Mouse (Mus musculus): ENCODE results near the gene Pdzk1. TPM values are rescaled to one million over a fixed set of nuclear protein-coding genes. Genes with fewer than 3 reads are reported as not detected.

Pdzk1 gene
- polyA plus RNA-seq (2014; fragmentation: Nextera tagmentation; extraction: Ambion mirVana) = 0.16 TPM in 1 of 2 replicates, not detected in the other

DNA sequence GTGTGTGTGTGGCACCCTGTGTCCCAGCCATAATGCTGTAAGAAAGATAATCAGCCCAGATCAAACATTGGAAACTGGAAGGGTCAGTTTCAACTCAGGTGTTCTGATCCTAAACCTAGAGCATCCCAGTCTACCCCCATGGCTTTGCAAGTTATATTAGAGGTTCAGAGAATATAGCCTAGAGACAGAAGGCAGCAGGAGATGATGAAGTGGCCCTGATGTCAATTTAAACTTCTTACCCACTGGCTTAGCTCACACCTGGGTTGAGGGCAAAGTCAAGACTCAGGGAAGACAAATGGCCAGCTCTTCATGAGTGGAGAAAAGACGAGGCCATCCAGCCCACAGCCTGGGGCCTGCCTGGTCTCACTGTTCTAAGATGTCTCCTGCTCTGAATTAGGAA lies at the start of gene Pdzk1, which contains the start of gene Cd160:
Gene Pdzk1 (plus strand): TSS at position 301 of the 400 bp plus-strand sequence.
Gene Cd160 (minus strand): TSS at position 368 of the 400 bp plus-strand sequence.
- H3K27me3 ChIP-seq (ENCODE audit: control insufficient read depth, insufficient read depth, low read length) = no peaks in the 10 kb centered on the region
- no peak within 1 kb of the TSS for H3K4me3 ChIP-seq (replicated peaks; ENCODE audit: low read depth, low read length)
- 0 out of 2 replicates have a peak within 1 kb of the TSS, but pooled peaks have one; percentile 10 for H3K27ac ChIP-seq (replicated peaks; ENCODE audit: low read depth, low read length)
- H3K9me3 ChIP-seq (ENCODE audit: control insufficient read depth, low read length) = no peaks in the 10 kb centered on the region
- H3K4me1 ChIP-seq (ENCODE audit: control insufficient read depth, insufficient read depth, low read length) = no peaks in the 10 kb centered on the region
- no peak within 1 kb of the TSS for H3K4me2 ChIP-seq (ENCODE audit: low read length)
- H3K9ac ChIP-seq (replicated peaks; ENCODE audit: low read length) = no peak within 1 kb of the TSS
- no peaks in the 10 kb centered on the region for H3K36me3 ChIP-seq (ENCODE audit: control insufficient read depth, insufficient read depth, low read length)
- ATAC-seq (ENCODE audit: low FRiP score, low TSS enrichment) (no peak), DNase-seq (no peak)
- WGBS = 81% methylated on average over 1 of the region's 1 CpGs

DNA sequence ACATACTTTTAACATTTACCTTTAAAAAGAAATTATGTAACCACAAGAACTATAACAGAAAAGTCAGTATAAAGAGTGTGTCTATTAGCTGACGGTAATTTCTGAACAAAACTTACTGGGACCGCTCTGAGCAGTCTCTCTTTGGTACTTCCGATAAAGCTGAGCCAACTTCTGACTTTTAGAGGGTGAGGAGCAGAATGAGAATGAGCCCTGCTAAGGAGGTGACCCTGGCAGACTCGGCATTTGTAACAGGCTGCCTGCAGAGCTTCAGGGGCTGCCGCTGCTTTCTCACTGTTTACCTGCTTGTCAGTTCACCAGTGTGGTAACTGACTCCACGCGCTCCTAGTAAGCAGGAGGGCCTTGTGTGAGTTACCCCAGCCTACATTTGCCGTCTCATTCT lies 46.8 kb upstream of the Pdzk1 start:
- no peak overlapping the region for H3K27ac ChIP-seq (replicated peaks; ENCODE audit: low read depth, low read length)
- H3K4me2 ChIP-seq (ENCODE audit: low read length) = no peak overlapping the region
- H3K4me3 ChIP-seq (replicated peaks; ENCODE audit: low read depth, low read length) = no peak overlapping the region
- H3K9ac ChIP-seq (replicated peaks; ENCODE audit: low read length) = no peak overlapping the region
- no peaks in the 10 kb centered on the region for H3K27me3 ChIP-seq (ENCODE audit: control insufficient read depth, insufficient read depth, low read length)
- H3K36me3 ChIP-seq (ENCODE audit: control insufficient read depth, insufficient read depth, low read length) = peaks cover 34% of the 10 kb centered on the region
- no peak for DNase-seq
- no peaks in the 10 kb centered on the region for H3K9me3 ChIP-seq (ENCODE audit: control insufficient read depth, low read length)
- H3K4me1 ChIP-seq (ENCODE audit: control insufficient read depth, insufficient read depth, low read length) = no peaks in the 10 kb centered on the region
- no peak for ATAC-seq (ENCODE audit: low FRiP score, low TSS enrichment)
- 73% methylated on average over 8 of the region's 8 CpGs for WGBS

DNA sequence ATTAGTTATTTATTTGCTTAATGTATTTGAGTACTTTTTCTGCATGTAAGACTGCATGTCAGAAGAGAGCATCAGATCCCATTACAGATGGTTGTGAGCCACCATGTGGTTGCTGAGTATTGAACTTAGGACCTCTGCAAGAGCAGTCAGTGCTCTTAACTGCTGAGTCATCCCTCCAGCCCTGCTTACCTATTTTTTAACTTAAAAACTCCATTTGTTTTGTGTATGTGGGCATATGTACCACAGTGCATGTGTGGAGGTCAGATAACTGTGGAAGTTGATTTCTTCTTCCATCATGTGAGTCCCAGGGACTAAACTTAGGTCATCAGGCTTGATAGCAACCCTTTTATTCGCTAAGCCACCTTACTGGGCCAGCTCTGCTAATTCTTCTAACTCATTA lies 41.3 kb upstream of the Pdzk1 start:
- no peak overlapping the region for H3K4me2 ChIP-seq (ENCODE audit: low read length)
- no peaks in the 10 kb centered on the region for H3K9me3 ChIP-seq (ENCODE audit: control insufficient read depth, low read length)
- 93% methylated on average over 1 of the region's 1 CpGs for WGBS
- peaks cover 59% of the 10 kb centered on the region for H3K36me3 ChIP-seq (ENCODE audit: control insufficient read depth, insufficient read depth, low read length)
- no peaks in the 10 kb centered on the region for H3K27me3 ChIP-seq (ENCODE audit: control insufficient read depth, insufficient read depth, low read length)
- H3K4me1 ChIP-seq (ENCODE audit: control insufficient read depth, insufficient read depth, low read length) = no peaks in the 10 kb centered on the region
- no peak overlapping the region for H3K9ac ChIP-seq (replicated peaks; ENCODE audit: low read length)
- H3K27ac ChIP-seq (replicated peaks; ENCODE audit: low read depth, low read length) = no peak overlapping the region
- DNase-seq (no peak), ATAC-seq (ENCODE audit: low FRiP score, low TSS enrichment) (no peak)
- no peak overlapping the region for H3K4me3 ChIP-seq (replicated peaks; ENCODE audit: low read depth, low read length)

DNA sequence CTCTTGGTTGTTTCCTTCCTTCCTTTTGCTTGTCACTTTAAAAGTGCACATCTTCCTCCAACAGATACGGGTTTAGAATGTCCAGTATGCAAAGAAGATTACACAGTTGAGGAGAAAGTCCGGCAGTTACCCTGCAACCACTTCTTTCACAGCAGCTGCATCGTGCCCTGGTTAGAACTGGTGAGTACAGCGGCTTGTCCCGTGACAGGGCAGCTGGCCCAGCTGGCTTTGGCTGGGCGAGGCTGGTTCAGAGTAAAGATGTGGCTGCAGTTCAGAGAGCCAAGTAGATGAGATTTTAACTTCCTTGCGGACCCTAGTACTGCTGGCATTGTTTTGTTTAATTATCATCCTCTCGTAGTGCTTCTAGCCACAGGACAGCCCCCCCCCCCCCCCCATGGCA lies 40.6 kb upstream of the Pdzk1 start:
- Histone ChIP-seq H3K27ac (replicated peaks; ENCODE audit: low read depth, low read length) (no peak overlapping the region), H3K27me3 (ENCODE audit: control insufficient read depth, insufficient read depth, low read length) (no peaks in the 10 kb centered on the region), H3K4me1 (ENCODE audit: control insufficient read depth, insufficient read depth, low read length) (no peaks in the 10 kb centered on the region), H3K9ac (replicated peaks; ENCODE audit: low read length) (no peak overlapping the region), H3K4me3 (replicated peaks; ENCODE audit: low read depth, low read length) (no peak overlapping the region), H3K36me3 (ENCODE audit: control insufficient read depth, insufficient read depth, low read length) (peaks cover 59% of the 10 kb centered on the region), H3K9me3 (ENCODE audit: control insufficient read depth, low read length) (no peaks in the 10 kb centered on the region), H3K4me2 (ENCODE audit: low read length) (no peak overlapping the region)
- ATAC-seq (ENCODE audit: low FRiP score, low TSS enrichment) = no peak
- 88% methylated on average over 8 of the region's 8 CpGs for WGBS
- no peak for DNase-seq

DNA sequence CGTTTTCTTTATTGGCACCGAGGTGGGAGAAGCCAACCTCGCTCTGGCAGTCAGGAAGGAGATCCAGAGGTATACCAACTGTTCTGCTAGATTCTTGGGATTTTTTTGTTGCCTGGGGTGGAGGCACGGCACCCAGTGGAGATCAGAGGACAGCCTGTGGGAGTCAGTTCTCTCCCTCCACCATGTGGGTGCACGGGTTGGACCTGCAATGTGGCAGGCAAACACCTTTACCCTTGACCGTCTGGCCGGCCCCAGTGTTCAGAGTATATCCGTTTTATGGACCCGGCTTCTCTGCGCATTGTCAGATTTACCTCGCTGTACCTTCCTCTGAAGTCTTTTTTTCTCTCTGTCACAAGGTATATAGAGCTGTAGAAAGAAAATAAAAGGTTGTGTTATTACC lies 28.8 kb upstream of the Pdzk1 start:
- no peak overlapping the region for H3K27ac ChIP-seq (replicated peaks; ENCODE audit: low read depth, low read length)
- no peaks in the 10 kb centered on the region for H3K27me3 ChIP-seq (ENCODE audit: control insufficient read depth, insufficient read depth, low read length)
- H3K4me1 ChIP-seq (ENCODE audit: control insufficient read depth, insufficient read depth, low read length) = no peaks in the 10 kb centered on the region
- no peak overlapping the region for H3K9ac ChIP-seq (replicated peaks; ENCODE audit: low read length)
- no peak for DNase-seq
- no peak for ATAC-seq (ENCODE audit: low FRiP score, low TSS enrichment)
- no peak overlapping the region for H3K4me2 ChIP-seq (ENCODE audit: low read length)
- WGBS = 87% methylated on average over 11 of the region's 11 CpGs
- H3K4me3 ChIP-seq (replicated peaks; ENCODE audit: low read depth, low read length) = no peak overlapping the region
- H3K9me3 ChIP-seq (ENCODE audit: control insufficient read depth, low read length) = no peaks in the 10 kb centered on the region
- no peaks in the 10 kb centered on the region; the same call in 1 of the 2 replicates for H3K36me3 ChIP-seq (ENCODE audit: control insufficient read depth, insufficient read depth, low read length)

DNA sequence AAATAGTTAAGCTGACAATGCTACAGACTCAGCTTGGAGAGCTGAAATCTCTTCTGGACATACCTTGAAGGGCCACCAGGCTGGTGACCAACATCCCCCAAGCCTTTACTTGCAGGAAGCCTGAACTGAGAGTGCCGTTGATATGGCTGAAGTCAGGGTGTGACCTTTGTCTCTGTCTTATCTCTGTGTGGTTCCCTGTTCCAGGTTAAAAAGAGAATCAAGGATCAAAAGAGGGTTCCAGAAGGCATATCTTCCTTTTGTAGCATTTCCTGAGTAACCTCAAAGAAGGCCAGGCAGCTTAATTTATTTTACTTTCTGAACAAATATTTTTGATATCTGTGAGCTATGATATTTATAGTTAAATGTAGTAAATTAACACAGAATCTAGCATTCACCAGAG lies 26.9 kb upstream of the Pdzk1 start:
- Histone ChIP-seq H3K27ac (replicated peaks; ENCODE audit: low read depth, low read length) (no peak overlapping the region), H3K27me3 (ENCODE audit: control insufficient read depth, insufficient read depth, low read length) (no peaks in the 10 kb centered on the region), H3K9ac (replicated peaks; ENCODE audit: low read length) (no peak overlapping the region), H3K36me3 (ENCODE audit: control insufficient read depth, insufficient read depth, low read length) (no peaks in the 10 kb centered on the region), H3K9me3 (ENCODE audit: control insufficient read depth, low read length) (no peaks in the 10 kb centered on the region), H3K4me1 (ENCODE audit: control insufficient read depth, insufficient read depth, low read length) (no peaks in the 10 kb centered on the region), H3K4me2 (ENCODE audit: low read length) (no peak overlapping the region), H3K4me3 (replicated peaks; ENCODE audit: low read depth, low read length) (no peak overlapping the region)
- WGBS = 74% methylated on average over 1 of the region's 1 CpGs
- no peak for ATAC-seq (ENCODE audit: low FRiP score, low TSS enrichment)
- DNase-seq = no peak

DNA sequence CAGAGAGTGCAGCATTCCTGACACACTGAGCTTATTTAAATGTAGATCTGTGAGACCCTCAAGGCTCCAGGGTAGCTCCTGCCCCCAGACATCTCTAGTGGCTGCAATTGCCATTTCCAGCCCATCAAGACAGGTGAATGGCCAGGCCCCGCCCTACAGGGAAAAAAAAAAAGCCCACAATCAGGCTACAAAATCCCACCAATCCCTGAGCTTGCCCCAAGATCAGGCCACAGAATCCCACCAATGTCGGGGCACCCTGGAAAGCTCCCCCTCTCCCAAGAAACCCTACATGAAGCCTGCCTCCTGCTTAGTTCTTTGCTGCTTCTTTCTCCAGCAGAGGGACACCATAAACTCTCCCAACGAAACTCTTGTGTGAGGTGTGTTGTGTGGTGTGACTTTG lies 20.9 kb upstream of the Pdzk1 start:
- no peak overlapping the region for H3K4me3 ChIP-seq (replicated peaks; ENCODE audit: low read depth, low read length)
- WGBS = 70% methylated on average over 3 of the region's 3 CpGs
- H3K9ac ChIP-seq (replicated peaks; ENCODE audit: low read length) = no peak overlapping the region
- no peaks in the 10 kb centered on the region for H3K27me3 ChIP-seq (ENCODE audit: control insufficient read depth, insufficient read depth, low read length)
- no peak for DNase-seq
- no peaks in the 10 kb centered on the region for H3K36me3 ChIP-seq (ENCODE audit: control insufficient read depth, insufficient read depth, low read length)
- H3K4me1 ChIP-seq (ENCODE audit: control insufficient read depth, insufficient read depth, low read length) = 0 out of 2 replicates have a peak, but pooled peaks cover 3% of the 10 kb centered on the region
- no peaks in the 10 kb centered on the region for H3K9me3 ChIP-seq (ENCODE audit: control insufficient read depth, low read length)
- no peak overlapping the region for H3K4me2 ChIP-seq (ENCODE audit: low read length)
- no peak overlapping the region for H3K27ac ChIP-seq (replicated peaks; ENCODE audit: low read depth, low read length)
- ATAC-seq (ENCODE audit: low FRiP score, low TSS enrichment) = no peak

DNA sequence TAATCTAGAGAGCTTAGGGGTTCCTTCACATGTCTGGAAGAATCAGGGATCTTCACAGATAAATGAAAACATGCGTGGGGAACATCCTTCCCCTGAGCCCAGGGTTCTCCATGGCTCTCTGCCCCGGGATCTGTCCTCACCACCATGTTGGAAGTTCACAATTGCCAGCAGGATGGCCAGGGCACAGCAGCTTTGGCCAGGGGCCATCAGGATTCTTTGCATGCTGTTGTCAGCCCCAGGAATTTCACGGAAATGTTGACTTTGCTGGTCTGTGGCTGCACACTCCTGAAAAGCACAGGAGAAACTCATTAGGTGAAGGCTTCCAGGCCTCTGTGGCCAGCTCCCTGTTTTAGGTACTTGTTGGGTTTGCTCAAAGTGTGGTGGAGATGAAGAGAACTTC lies 20.4 kb upstream of the Pdzk1 start:
- Histone ChIP-seq H3K4me2 (ENCODE audit: low read length) (no peak overlapping the region), H3K4me1 (ENCODE audit: control insufficient read depth, insufficient read depth, low read length) (0 out of 2 replicates have a peak, but pooled peaks cover 3% of the 10 kb centered on the region), H3K27me3 (ENCODE audit: control insufficient read depth, insufficient read depth, low read length) (no peaks in the 10 kb centered on the region), H3K36me3 (ENCODE audit: control insufficient read depth, insufficient read depth, low read length) (no peaks in the 10 kb centered on the region), H3K27ac (replicated peaks; ENCODE audit: low read depth, low read length) (no peak overlapping the region), H3K9me3 (ENCODE audit: control insufficient read depth, low read length) (no peaks in the 10 kb centered on the region), H3K9ac (replicated peaks; ENCODE audit: low read length) (no peak overlapping the region), H3K4me3 (replicated peaks; ENCODE audit: low read depth, low read length) (no peak overlapping the region)
- ATAC-seq (ENCODE audit: low FRiP score, low TSS enrichment) (no peak), DNase-seq (no peak)
- 82% methylated on average over 3 of the region's 3 CpGs for WGBS

DNA sequence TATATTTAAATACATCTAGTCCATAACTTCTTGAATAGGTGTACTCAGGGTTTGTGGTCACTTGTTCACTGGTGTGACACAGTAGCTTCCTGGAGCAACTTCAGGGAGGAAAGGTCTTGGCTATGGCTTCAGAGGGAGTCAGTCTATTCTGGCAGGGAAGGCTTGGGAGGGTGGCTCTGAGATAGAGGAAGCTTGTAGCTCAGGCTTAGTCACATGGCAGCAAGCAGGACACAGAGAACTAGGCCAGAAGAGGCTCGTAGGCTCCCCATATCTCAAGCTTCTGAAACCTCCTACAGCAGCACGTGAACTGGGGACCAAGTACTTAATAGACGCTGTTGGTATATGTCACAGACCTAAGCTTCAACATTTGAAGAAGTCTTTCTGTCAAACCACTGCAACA lies 17.9 kb upstream of the Pdzk1 start:
- Histone ChIP-seq H3K27me3 (ENCODE audit: control insufficient read depth, insufficient read depth, low read length) (no peaks in the 10 kb centered on the region), H3K27ac (replicated peaks; ENCODE audit: low read depth, low read length) (no peak overlapping the region), H3K9ac (replicated peaks; ENCODE audit: low read length) (no peak overlapping the region), H3K36me3 (ENCODE audit: control insufficient read depth, insufficient read depth, low read length) (no peaks in the 10 kb centered on the region), H3K4me1 (ENCODE audit: control insufficient read depth, insufficient read depth, low read length) (0 out of 2 replicates have a peak, but pooled peaks cover 3% of the 10 kb centered on the region), H3K9me3 (ENCODE audit: control insufficient read depth, low read length) (no peaks in the 10 kb centered on the region), H3K4me3 (replicated peaks; ENCODE audit: low read depth, low read length) (no peak overlapping the region), H3K4me2 (ENCODE audit: low read length) (no peak overlapping the region)
- WGBS = 91% methylated on average over 3 of the region's 3 CpGs
- DNase-seq (no peak), ATAC-seq (ENCODE audit: low FRiP score, low TSS enrichment) (no peak)

Data from midbrain, embryonic 14.5 days (tissue).